Mouse (Mus musculus) A20 (cell line): ENCODE results near the gene Gm47959.
"Not testable (repeated sequence)": the region's sequence is repeated elsewhere in the genome, so short reads cannot be mapped to it uniquely, and the experiment has no call there.

Source experiments
- DNase-seq: peaks from one replicate; pipeline ENCODE4 v3.0.0-alpha.2; 2011; ENCODE audit warnings: low read depth, low spot score

Gm47959 gene

DNA sequence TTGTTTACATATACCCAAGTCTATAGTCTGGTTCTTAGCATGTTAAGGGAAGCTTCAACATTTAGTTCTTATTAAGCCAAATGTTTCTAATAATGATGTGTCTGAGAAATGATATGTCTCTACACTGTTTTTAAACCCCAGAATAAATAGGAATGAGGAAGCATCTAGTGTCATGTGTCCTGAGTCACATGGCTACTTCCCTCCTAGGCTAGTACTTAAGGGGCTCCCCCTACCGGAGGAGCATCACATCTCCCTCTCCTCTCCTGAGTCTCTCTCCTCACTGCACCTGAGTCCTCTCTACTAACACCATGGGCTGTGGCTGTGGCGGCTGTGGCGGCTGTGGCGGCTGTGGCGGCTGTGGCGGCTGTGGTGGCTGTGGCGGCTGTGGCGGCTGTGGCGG lies at the start of gene Gm47959:
Gm47959 (plus strand) TSS at position 243 of the 400 bp plus-strand sequence.
- not testable (repeated sequence) for DNase-seq

- not testable (repeated sequence) for DNase-seq
Measured at GRCm38 (mm10) chr1:82955913-82956312, 44.4 kb upstream of the Gm47959 start, which contains the start of gene Gm7544. TSS of gene Gm7544 (minus strand) at chr1:82956013.

DNA sequence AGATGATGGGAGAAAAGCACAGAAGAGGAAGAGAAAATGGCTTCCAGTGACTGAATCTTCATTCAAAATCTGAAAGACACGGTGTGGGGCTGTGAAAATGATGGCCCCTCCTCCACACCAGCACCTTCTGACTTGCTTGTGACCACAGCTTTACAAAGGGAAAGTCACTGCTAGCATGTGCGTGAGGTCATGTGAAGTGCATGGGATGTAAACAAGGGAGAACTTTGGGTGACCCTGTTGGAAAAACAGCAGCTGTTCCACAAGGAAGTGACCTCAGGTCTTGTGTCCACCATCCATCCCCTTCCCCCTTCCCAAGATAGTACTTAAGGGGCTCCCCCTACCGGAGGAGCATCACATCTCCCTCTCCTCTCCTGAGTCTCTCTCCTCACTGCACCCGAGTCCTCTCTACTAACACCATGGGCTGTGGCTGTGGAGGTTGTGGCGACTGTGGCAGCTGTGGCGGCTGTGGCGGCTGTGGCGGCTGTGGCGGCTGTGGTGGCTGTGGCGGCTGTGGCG lies 40.4 kb upstream of the Gm47959 start, which contains the start of gene Gm47955:
Gm47955 (plus strand) TSS at position 417 of the 516 bp plus-strand sequence.
- DNase-seq: no peak

DNA sequence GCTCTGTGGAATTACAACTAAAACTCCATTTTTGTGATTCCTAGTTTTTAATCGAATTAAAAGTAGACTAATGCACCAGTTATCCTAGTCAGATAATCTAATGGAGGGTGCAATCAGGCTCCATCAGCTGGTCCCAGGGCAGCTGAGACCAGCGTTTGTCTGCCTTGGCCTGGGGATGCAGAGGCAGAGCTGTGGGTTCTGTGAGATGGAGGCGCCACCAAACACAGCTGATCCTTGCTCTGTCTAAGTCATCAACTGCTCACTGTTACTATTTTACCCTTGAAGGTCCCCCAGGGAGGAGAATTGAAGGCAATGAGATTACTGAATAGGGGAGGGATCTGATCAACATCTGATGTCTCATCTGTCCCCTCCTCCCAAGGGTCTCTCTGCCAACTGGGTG lies 33.9 kb upstream of the Gm47959 start:
- DNase-seq: no peak

- DNase-seq: no peak
Measured at GRCm38 (mm10) chr1:82972046-82972445, 28.3 kb upstream of the Gm47959 start.

- peak; percentile 13 for DNase-seq
Measured at GRCm38 (mm10) chr1:82973244-82973643, 27.1 kb upstream of the Gm47959 start.

DNA sequence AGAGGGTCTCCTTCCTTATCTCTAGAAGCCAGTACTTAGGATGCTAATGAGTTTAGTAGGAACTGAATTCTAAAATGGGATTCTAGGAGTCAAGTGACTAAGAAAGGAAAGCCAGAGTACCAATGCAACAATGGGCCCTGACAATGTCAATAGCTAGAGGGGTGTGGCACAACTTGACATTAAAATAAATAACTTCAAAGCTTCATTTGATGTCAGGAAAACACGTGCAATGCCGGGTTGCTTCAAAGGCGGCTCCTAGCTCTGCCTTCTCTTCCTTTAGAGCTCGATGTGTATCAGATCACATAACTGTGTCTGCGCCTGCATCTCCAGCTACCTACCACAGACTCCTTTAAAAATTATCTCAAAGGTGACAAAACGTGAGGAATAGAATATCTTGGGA lies 26.4 kb upstream of the Gm47959 start:
- no peak for DNase-seq

- no peak for DNase-seq
Measured at GRCm38 (mm10) chr1:82974342-82974741, 26.0 kb upstream of the Gm47959 start.

- no peak for DNase-seq
Measured at GRCm38 (mm10) chr1:82975750-82976149, 24.6 kb upstream of the Gm47959 start.

DNA sequence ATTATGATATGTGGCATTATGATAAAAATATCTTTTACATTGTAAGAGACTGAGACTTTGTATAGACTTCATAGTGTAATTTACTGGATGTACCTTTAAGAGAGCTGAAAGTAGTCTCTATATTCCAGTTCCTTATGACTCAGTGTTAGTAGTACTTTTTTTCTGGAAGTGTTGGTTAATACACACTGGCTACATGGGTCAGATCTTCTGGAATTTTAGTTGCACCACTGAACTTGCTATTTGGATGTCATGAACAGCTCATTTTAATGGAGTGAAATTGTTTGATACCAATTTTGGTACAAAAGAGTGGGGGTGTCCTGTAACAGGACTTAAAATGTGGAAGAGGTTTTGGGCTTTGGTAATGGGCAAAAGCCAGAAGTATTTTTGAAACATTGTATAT lies 22.5 kb upstream of the Gm47959 start:
- no peak for DNase-seq

DNA sequence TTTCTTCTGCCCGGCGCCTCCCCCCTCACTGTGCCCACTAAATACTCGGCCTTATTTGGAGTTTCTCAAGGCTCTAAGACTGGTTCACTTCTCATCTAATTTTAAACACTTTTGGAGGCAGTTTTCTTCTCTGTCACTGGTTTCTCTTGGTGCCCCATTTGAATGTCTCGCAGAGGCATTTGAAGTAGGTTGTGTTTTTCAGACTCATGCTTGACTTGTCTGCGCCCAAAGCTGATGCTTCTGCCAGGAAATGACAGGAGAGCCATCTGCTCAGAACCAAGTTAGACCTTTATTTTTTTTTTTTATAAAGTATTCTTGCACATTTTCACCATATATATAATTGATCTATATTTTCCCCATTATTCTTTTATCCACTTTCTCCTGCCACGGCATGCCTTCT lies 13.6 kb upstream of the Gm47959 start:
- no peak for DNase-seq

- DNase-seq: peak; percentile 70
Measured at GRCm38 (mm10) chr1:82987530-82988198, 12.7 kb upstream of the Gm47959 start.

DNA sequence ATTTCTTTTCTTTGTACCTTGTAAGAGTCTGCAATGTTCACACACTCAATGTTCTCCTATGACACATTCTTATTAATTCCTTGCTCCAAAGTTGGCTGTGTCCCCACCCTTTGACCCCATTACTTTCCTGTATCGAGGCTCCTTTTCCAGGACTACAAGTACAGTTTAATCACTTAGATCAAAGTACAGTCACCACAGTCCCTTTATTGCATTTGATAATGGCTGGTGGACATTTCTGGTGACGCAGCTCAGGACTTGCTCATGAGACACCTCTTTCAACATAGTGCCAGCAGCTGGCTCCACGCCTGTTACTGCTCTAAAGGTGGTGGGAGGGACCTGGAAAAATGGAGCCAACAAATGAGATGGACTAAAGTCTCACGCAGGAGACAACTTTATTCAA lies 9.3 kb upstream of the Gm47959 start:
- no peak for DNase-seq

DNA sequence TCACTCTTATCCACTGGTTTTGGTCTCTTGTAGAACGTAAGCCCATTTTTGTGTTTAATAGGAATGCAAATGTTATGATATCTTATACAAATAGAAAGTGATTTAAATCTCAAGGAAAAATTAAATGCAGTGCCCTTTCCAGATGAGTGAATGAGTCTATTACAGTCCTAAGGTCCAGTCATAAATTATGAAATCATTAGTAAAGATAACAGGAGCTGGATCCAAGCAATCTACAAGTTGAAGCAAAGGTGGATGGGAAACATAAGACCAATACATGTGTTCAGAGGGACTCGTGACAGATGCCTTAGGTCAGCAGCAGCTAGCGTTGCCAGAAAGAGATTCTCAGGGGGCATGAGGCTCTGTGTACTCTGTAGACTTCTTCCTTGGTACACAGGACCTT lies 8.8 kb upstream of the Gm47959 start:
- DNase-seq: no peak

DNA sequence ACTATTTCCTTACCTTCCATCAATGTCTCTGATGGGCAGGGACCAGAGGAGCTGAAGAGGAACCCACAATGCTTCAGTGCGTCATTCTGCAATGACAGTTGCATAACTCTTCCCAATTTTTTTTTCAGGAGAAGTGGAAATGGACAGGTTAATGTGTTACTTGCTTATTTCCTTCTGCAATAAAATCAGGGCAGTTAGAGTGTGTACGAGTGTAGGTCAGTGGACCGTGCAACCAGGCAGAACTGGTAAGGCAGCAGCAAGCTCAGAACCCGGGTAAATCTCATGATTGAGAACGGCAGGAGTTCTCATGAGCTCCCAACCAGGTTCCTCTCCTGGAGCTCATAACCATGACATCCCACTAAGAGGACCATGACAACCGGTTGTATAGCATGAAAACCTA lies 8.3 kb upstream of the Gm47959 start:
- no peak for DNase-seq

GRCm38 (mm10) chr1:82993947-82994346 lies 6.4 kb upstream of the Gm47959 start:
- no peak for DNase-seq

GRCm38 (mm10) chr1:83006218-83007179 lies 6.2 kb downstream of the Gm47959 start:
- peak; percentile 12 for DNase-seq

- DNase-seq: no peak
Measured at GRCm38 (mm10) chr1:83007471-83007870, 7.1 kb downstream of the Gm47959 start.

DNA sequence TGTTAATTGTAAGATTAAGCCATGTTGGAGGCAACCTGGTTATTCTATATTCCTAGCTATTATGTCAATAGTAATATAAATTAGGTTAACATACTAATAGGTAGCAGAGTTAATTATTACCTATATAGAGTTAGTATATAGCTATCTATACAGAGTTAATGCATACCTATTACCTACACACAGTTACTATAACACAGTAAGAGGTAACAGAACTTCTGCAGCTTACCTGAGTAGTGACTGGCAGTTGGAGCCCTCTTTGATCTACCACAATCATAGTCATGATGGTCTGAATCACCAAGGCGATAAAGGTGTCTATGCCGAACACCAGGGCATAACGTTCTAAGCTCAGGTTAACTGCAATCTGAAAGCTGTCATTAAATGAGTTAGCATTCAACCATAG lies 14.1 kb downstream of the Gm47959 start:
- DNase-seq: peak; percentile 4

- peak; percentile 27 for DNase-seq
Measured at GRCm38 (mm10) chr1:83015329-83015879, 15.1 kb downstream of the Gm47959 start.

- no peak for DNase-seq
Measured at GRCm38 (mm10) chr1:83016556-83016955, 16.2 kb downstream of the Gm47959 start.

- no peak for DNase-seq
Measured at GRCm38 (mm10) chr1:83031950-83032349, 31.6 kb downstream of the Gm47959 start.
